Mouse (Mus musculus) forebrain, embryonic 16.5 days (tissue): ENCODE measurements around the gene Alox12b. TPM values are rescaled to one million over a fixed set of nuclear protein-coding genes. Genes with fewer than 3 reads are reported as not detected.

Experiments
- ATAC-seq: fragments of 200-750 bp; cut with Nextera tagmentation; 2 replicates; pipeline ENCODE4 v1.8.0; 2017; ENCODE audit warnings: mild to moderate bottlenecking, moderate library complexity
- H3K27ac ChIP-seq: fragments of 300-500 bp; sonication (generic); 2 replicates; pipeline ENCODE4 v1.5.1; 2014; ENCODE audit warnings: low read length, control low read depth
- H3K27me3 ChIP-seq: fragments of 300-500 bp; sonication (generic); replicated peaks from 2 replicates; pipeline ENCODE4 v1.6.1; 2014; ENCODE audit warnings: low read length; ENCODE audit not compliant: control insufficient read depth, insufficient read depth
- H3K36me3 ChIP-seq: fragments of 300-500 bp; sonication (generic); 2 replicates; pipeline ENCODE4 v1.6.1; 2014; ENCODE audit not compliant: control insufficient read depth, insufficient read depth
- H3K4me1 ChIP-seq: fragments of 300-500 bp; sonication (generic); replicated peaks from 2 replicates; pipeline ENCODE4 v1.6.1; 2014; ENCODE audit warnings: low read length; ENCODE audit not compliant: control insufficient read depth, insufficient read depth
- H3K4me2 ChIP-seq: fragments of 300-500 bp; sonication (generic); 2 replicates; pipeline ENCODE4 v1.6.1; 2014; ENCODE audit warnings: mild to moderate bottlenecking, low read length, control low read depth
- H3K4me3 ChIP-seq: fragments of 300-500 bp; sonication (generic); replicated peaks from 2 replicates; pipeline ENCODE4 v1.5.1; 2014; ENCODE audit warnings: mild to moderate bottlenecking, low read length, control low read depth
- H3K9ac ChIP-seq: fragments of 300-500 bp; sonication (generic); replicated peaks from 2 replicates; pipeline ENCODE4 v1.6.1; 2014; ENCODE audit warnings: low read depth, low read length, control low read depth
- H3K9me3 ChIP-seq: fragments of 300-500 bp; sonication (generic); 2 replicates; pipeline ENCODE4 v1.6.1; 2016; ENCODE audit warnings: low read length; ENCODE audit not compliant: control insufficient read depth
- WGBS: fragments of 180-500 bp; shearing (Covaris S2); extraction: QIAGEN DNeasy Blood & Tissue Kit; methylation state at CpG from one replicate; pipeline ENCODE4 v1.1.7; 2014; 5-methylcytosine and 5-hydroxymethylcytosine counted together
- polyA plus RNA-seq: library from polyadenylated mRNA; unstranded; fragments of >200 nt; fragmentation: Nextera tagmentation; extraction: Ambion mirVana; gene quantifications from 2 replicates; pipeline ENCODE4 v1.2.1, GENCODE M21; 2015

Alox12b gene
- polyA plus RNA-seq, 1 experiment from 2014 or later: not detected

DNA sequence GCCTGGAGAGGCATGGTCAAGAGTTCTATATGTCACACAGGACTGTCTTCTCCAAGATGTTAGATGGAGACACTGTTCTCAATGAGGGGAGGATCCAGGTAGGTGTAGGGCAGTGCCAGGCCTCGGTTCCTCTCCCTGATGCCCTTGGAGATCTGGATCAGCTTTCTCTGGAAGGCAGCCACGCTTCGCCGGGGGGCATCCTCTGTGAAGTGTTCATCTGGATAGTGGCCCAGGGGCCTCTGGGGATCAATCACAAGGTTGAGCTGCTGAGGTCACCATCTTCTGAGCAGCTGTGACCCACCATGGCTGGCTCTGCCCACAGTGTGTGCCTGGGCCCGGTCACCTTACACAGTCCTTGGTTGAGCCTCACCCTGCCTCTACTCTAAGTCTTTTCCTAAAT, 28.2 kb downstream of the Alox12b start:
- H3K36me3 ChIP-seq: no peaks in the 10 kb centered on the region
- H3K4me1 ChIP-seq: no peaks in the 10 kb centered on the region
- no peak for ATAC-seq
- H3K4me3 ChIP-seq: no peak overlapping the region
- 92% methylated on average over 5 of the region's 5 CpGs for WGBS
- no peaks in the 10 kb centered on the region for H3K9me3 ChIP-seq
- H3K27me3 ChIP-seq: no peaks in the 10 kb centered on the region
- H3K27ac ChIP-seq: no peak overlapping the region
- no peak overlapping the region for H3K9ac ChIP-seq
- H3K4me2 ChIP-seq: no peak overlapping the region

DNA sequence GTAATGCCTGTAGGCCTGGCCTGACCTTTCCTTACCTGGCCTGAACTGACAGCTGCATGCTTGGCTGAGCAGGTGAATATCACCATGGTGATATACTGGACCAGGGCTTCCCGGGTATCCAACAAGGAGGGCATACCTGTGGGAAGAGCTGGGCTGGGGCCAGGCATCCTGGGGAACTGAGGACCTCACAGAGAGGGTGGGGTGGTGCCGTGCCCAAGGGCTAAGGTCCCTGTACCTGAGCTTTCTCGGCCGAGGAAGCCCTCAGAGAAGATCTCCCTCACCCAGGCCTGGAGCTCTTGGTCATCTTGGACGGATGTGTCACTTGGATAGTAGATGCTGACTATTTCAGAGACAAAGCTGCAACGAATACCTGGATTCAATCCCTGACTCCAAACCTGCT, 29.1 kb downstream of the Alox12b start:
- H3K4me2 ChIP-seq: no peak overlapping the region
- WGBS: 89% methylated on average over 6 of the region's 6 CpGs
- H3K4me3 ChIP-seq: no peak overlapping the region
- no peak for ATAC-seq
- no peak overlapping the region for H3K27ac ChIP-seq
- H3K9ac ChIP-seq: no peak overlapping the region
- no peaks in the 10 kb centered on the region for H3K9me3 ChIP-seq
- no peaks in the 10 kb centered on the region for H3K4me1 ChIP-seq
- H3K27me3 ChIP-seq: no peaks in the 10 kb centered on the region
- no peaks in the 10 kb centered on the region for H3K36me3 ChIP-seq

DNA sequence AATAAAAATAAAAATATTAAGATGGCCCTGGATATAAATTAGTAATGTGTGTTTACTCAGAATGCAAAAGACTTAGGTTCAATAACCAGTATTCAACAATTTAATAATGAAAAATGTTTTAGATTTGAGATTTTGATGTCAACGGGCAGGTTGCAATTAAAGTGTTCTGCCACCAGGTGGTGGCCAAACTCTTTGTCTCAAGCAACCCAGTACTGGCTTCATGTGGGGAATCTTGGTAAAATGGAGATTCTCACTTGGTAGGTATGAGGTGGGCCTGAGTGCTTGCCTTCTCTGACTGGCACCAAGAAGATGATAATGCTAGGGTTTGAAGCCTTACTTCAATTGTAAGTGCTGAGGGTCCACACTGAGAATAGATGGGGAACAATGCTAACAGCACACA, 36.1 kb downstream of the Alox12b start:
- Histone ChIP-seq H3K36me3 (no peaks in the 10 kb centered on the region), H3K27ac (no peak overlapping the region), H3K4me1 (peaks cover 6% of the 10 kb centered on the region), H3K27me3 (peaks cover 11% of the 10 kb centered on the region), H3K4me2 (no peak overlapping the region), H3K9me3 (no peaks in the 10 kb centered on the region), H3K4me3 (no peak overlapping the region), H3K9ac (no peak overlapping the region)
- 2% methylated on average over 1 of the region's 1 CpGs for WGBS
- no peak for ATAC-seq

DNA sequence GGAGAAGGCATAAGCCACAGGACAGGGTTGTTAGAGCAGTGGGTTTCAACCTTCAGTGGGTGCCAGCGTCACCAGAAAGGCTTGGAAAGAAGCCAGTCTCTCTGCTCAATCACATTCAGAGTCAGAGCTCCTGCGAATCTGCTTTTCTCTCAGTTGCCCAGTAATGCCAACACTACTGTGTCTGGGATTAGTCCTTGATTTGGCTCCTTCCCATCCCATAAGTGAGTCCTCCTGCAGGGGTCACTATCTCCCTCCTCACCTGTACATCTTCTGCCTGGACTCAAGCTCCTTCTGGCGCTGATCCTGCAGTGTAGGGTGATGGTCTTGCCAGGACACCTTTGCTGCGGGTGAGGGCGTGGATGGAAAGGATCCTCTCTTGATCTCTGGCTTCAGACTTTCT, 40.0 kb downstream of the Alox12b start:
- Histone ChIP-seq H3K4me1 (peaks cover 6% of the 10 kb centered on the region), H3K36me3 (no peaks in the 10 kb centered on the region), H3K4me3 (peak overlapping the region; percentile 30), H3K9me3 (no peaks in the 10 kb centered on the region), H3K9ac (no peak overlapping the region; the same call in 1 of the 2 replicates), H3K27me3 (peaks cover 17% of the 10 kb centered on the region), H3K4me2 (peak overlapping the region; percentile 49), H3K27ac (no peak overlapping the region)
- no peak for ATAC-seq
- 4% methylated on average over 5 of the region's 5 CpGs for WGBS

DNA sequence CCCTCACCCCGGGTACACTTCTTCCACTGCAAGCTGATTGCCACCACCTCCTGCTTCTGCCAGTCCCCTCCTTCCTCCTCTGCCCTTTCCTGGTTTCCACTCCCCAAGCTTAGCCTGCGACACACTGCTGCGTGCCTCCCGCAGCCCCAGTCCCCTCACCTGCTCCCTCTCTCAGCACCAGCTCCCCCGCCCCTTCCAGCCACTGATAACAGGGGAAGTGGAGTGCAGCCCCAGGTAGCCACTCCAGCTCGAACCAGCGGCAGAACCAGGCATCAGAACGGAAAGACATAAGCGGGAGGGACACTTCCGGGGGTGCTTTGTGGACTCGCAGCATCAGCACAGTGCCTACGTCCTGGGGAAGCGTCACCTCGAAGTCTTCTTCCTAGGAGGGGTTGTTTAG, 40.4 kb downstream of the Alox12b start:
- no peak overlapping the region for H3K27ac ChIP-seq
- peak overlapping the region; percentile 35; the same call in 1 of the 2 replicates for H3K9ac ChIP-seq
- H3K36me3 ChIP-seq: no peaks in the 10 kb centered on the region
- H3K4me1 ChIP-seq: peaks cover 6% of the 10 kb centered on the region
- ATAC-seq: no peak
- peak overlapping the region; percentile 30 for H3K4me3 ChIP-seq
- WGBS: 3% methylated on average over 14 of the region's 14 CpGs
- no peaks in the 10 kb centered on the region for H3K9me3 ChIP-seq
- peaks cover 17% of the 10 kb centered on the region for H3K27me3 ChIP-seq
- peak overlapping the region; percentile 49 for H3K4me2 ChIP-seq

DNA sequence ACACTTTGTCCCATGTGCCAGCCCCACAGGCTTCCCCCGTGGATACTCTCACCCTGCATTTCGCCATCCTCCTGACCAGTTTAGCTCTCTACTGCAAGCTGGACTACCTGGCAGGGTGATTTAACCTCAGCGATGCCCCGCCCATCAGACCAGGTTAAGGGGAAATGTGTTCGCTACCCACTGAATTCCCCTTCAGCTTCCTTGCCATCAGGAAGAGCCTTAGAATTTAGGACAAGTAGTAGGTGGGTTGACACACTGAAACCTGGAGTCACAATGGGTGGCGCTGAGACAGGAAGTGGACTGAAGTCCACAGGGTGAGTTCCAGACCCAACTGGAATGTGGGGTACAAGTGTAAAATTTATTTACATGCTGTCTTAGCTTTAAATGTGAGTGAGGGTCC, 41.0 kb downstream of the Alox12b start, which contains the start of gene Alox8:
Alox8 (minus strand) TSS at position 101 of the 400 bp plus-strand sequence.
- Histone ChIP-seq H3K4me2 (peak within 1 kb of the TSS; percentile 49), H3K4me3 (peak within 1 kb of the TSS; percentile 30), H3K9ac (peak within 1 kb of the TSS; percentile 35; the same call in 1 of the 2 replicates), H3K4me1 (peaks cover 6% of the 10 kb centered on the region), H3K27ac (no peak within 1 kb of the TSS), H3K9me3 (no peaks in the 10 kb centered on the region), H3K27me3 (peaks cover 17% of the 10 kb centered on the region), H3K36me3 (no peaks in the 10 kb centered on the region)
- no peak for ATAC-seq
- 22% methylated on average over 6 of the region's 6 CpGs for WGBS

DNA sequence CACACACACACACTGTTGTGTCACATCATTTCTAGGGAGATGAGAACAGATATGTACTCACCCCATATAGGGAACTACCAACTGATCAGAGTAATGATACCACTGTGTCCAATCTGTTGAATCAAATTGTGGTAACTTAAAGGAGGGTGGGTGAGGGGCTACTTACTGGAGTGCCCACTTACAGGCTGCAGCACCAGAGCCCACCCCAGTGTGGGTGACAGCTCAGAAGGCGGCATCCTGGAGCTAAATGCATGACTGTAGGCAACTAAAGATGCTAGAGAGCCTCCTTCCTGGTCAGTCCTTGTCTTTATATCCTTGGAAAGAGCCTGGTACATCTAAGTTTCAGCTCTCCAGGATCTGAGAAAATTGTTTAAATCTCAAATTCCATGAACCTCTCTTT, 42.5 kb downstream of the Alox12b start:
- Histone ChIP-seq H3K4me3 (no peak overlapping the region), H3K27ac (no peak overlapping the region), H3K9me3 (no peaks in the 10 kb centered on the region), H3K9ac (no peak overlapping the region), H3K27me3 (peaks cover 17% of the 10 kb centered on the region), H3K36me3 (no peaks in the 10 kb centered on the region), H3K4me2 (no peak overlapping the region), H3K4me1 (peaks cover 6% of the 10 kb centered on the region)
- 77% methylated on average over 1 of the region's 1 CpGs for WGBS
- no peak for ATAC-seq

DNA sequence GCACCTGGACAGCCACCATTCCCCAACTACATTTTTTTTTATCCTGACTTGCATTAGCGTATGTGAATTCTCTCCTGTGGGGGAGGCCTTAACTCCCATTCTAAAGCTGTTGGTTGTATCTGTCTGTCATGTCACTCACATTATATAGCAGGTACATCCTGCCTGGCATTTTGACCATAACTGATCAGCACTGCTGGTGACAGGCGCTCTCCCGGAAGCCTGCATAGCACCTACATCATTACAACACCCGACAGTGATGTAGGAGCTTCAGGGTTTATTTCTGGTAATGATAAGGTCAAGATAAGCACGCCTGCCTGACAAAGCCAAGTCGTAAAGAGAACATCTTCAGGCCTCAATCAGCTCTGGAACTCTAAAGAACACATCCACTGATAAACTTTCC, 43.4 kb downstream of the Alox12b start:
- no peaks in the 10 kb centered on the region for H3K36me3 ChIP-seq
- no peaks in the 10 kb centered on the region for H3K9me3 ChIP-seq

DNA sequence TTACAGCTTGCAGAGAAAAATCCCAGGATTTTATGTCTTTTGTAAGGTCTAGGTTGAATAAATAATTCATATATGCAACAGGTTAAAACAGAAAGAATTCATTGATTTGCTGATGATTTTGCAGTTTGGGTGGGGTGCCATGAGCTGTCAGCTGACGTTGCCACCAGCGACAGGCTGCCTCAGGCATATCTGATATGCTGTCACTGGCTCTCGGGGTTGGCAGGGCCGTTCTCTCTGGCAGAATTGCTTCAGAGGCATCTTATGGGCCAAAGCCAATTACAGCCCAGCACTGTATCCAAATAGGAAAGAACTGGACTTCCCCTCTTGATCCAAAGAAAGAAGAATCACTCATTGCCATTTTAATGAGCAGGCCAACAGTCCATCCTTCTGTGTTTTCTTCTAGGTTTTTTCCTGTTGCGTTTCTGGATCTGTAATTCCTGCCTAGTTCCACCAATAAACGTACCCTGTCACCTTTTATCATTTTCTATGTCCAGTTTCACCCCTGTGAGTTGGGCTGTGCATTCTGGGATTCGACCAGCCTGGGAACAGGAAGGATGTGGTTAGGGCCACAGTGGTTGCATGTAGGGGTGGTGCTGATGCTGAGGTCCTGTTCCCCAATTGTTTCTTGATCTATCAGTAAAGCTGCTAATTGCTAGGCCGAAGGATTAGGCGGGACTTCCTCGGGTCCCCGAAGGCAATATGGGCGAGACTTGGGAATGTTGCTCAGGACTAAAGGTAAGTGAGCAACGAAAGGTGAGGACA, 45.9 kb downstream of the Alox12b start:
- Histone ChIP-seq H3K27me3 (peaks cover 8% of the 10 kb centered on the region), H3K4me2 (no peak overlapping the region), H3K9ac (no peak overlapping the region), H3K27ac (no peak overlapping the region), H3K4me1 (no peaks in the 10 kb centered on the region), H3K36me3 (no peaks in the 10 kb centered on the region), H3K9me3 (no peaks in the 10 kb centered on the region), H3K4me3 (no peak overlapping the region)
- 79% methylated on average over 13 of the region's 13 CpGs for WGBS
- no peak for ATAC-seq

More for the DNA sequence above, 43.4 kb downstream of the Alox12b start:
- Histone ChIP-seq H3K27ac (no peak overlapping the region), H3K4me3 (no peak overlapping the region), H3K4me1 (peaks cover 6% of the 10 kb centered on the region), H3K4me2 (no peak overlapping the region), H3K9ac (no peak overlapping the region), H3K27me3 (peaks cover 17% of the 10 kb centered on the region)
- 78% methylated on average over 6 of the region's 6 CpGs for WGBS
- no peak for ATAC-seq
